Mouse (Mus musculus) liver, postnatal 0 days (tissue): Measurements from ENCODE around the gene Hspa2. TPM values are rescaled to one million over a fixed set of nuclear protein-coding genes. Genes with fewer than 3 reads are reported as not detected.
A peak's percentile ranks its signal among the peaks of the same experiment; 100 is the strongest.

Experiments
- ATAC-seq: fragments of 200-750 bp; cut with Nextera tagmentation; 2 replicates; pipeline ENCODE4 v1.8.0; 2017; ENCODE audit warnings: mild to moderate bottlenecking, moderate library complexity
- DNase-seq: peaks from one replicate; pipeline ENCODE4 v3.0.0-alpha.2; 2016
- H3K27ac ChIP-seq: fragments of 300-500 bp; sonication (generic); 2 replicates; pipeline ENCODE4 v1.5.1; 2014; ENCODE audit warnings: antibody characterized with exemption, moderate library complexity, mild to moderate bottlenecking, low read depth
- H3K27me3 ChIP-seq: fragments of 300-500 bp; sonication (generic); 2 replicates; pipeline ENCODE4 v1.6.1; 2014; ENCODE audit warnings: low read length, control low read depth, mixed read lengths; ENCODE audit not compliant: insufficient read depth
- H3K36me3 ChIP-seq: fragments of 300-500 bp; sonication (generic); replicated peaks from 2 replicates; pipeline ENCODE4 v1.6.1; 2014; ENCODE audit warnings: mild to moderate bottlenecking, control low read depth, low read length, moderate library complexity, mixed read lengths; ENCODE audit not compliant: insufficient read depth
- H3K4me1 ChIP-seq: fragments of 300-500 bp; sonication (generic); 2 replicates; pipeline ENCODE4 v1.6.1; 2014; ENCODE audit warnings: antibody characterized with exemption, mild to moderate bottlenecking, control low read depth; ENCODE audit not compliant: insufficient read depth
- H3K4me2 ChIP-seq: fragments of 300-500 bp; sonication (generic); 2 replicates; pipeline ENCODE4 v1.6.1; 2014; ENCODE audit warnings: low read depth, mild to moderate bottlenecking, low read length, moderate library complexity, mixed read lengths
- H3K4me3 ChIP-seq: fragments of 300-500 bp; sonication (generic); 2 replicates; pipeline ENCODE4 v1.5.1; 2014; ENCODE audit warnings: low read depth, low read length
- H3K9ac ChIP-seq: fragments of 300-500 bp; sonication (generic); replicated peaks from 2 replicates; pipeline ENCODE4 v1.6.1; 2014; ENCODE audit warnings: mild to moderate bottlenecking, moderate library complexity
- H3K9me3 ChIP-seq: fragments of 300-500 bp; sonication (generic); 2 replicates; pipeline ENCODE4 v1.6.1; 2016; ENCODE audit warnings: mild to moderate bottlenecking, control low read depth, low read length, mixed read lengths
- CTCF ChIP-seq: sonication (generic); IDR thresholded peaks from 2 replicates; pipeline ENCODE4 v1.5.1; 2016; ENCODE audit warnings: antibody characterized with exemption, low read depth
- EP300 ChIP-seq: IDR thresholded peaks from 2 replicates; pipeline ENCODE4 v1.6.1; 2016; ENCODE audit warnings: antibody characterized with exemption, low read depth, mild to moderate bottlenecking
- WGBS: fragments of 180-500 bp; shearing (Covaris S2); extraction: QIAGEN DNeasy Blood & Tissue Kit; methylation state at CpG from one replicate; pipeline ENCODE4 v1.1.7; 2014; ENCODE audit not compliant: insufficient replicate concordance; 5-methylcytosine and 5-hydroxymethylcytosine counted together
- polyA plus RNA-seq: library from polyadenylated mRNA; unstranded; fragments of >200 nt; fragmentation: Nextera tagmentation; extraction: Ambion mirVana; gene quantifications from 2 replicates; pipeline ENCODE4 v1.2.1, GENCODE M21; 2015

Gene Hspa2
- polyA plus RNA-seq, 1 experiment from 2014 or later = 2.5 TPM

DNA sequence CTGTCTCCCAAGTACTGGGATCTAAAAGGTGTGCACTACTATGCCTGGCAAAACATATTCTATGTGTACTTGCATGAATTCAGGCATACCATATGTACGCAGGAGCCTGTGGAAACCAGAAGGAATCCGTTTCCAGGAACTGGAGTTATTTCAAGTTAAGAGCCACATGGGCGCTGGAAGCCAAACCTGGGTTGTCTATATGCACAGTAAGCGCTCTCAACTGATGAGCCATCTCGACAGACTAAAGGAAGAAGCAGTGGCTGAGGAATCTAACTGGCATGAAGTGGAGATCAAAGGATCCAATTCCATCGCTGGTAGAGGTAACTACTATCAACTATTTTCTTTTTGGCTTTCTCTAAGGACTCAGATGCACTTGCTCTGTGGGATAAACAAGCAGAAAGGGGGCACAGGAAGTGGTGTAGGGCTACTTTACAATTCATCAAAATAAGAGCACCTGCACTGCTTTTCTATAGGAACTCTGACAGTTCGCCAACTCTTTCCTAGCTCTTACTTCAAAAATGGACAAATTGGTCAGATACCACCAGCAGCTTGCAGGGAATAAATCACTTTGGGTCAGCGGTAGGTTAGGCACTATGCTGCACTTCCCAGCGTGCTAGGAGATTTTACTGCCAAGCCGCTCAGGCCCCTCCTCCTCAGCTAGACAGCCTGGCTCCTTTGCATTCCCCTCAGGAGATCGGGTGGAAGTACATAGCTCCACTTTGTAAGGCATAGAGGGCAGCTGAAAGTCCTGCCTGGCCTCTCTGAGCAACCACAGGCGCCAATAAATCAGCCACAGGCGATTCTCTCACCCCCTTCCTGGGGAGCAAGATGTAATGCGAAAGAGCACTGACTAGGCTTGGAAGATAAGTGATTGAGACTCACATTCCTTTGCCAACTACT is 36.6 kb upstream of the Hspa2 start:
- DNase-seq = no peak

DNA sequence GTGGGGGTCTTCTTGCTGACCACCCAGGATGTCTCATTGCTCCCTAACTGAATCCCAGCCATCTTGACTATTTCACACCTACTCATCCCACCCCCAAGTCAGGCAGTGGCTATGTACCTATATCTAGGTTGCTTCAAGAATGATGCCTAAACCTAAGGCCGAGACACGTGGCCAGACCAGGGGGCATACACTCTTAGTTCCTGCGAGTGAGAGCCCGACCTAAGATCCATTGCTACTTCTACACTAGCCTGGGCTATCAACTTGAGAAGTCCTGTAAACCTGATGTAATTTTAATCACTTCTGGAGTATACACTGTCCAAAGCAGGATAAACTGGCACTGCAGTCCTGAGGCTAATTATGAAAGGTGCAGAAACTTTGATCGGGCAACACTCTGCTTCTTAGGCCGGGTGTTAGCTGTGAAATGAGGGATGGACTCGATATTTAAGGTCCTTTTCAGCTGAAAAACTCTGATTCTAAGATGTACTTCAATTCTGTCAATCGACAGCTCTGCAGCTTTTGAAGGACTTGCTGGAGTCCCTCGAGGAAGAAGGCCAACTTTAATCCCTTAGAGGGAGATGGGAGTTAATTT is 35.7 kb upstream of the Hspa2 start:
- WGBS = 13% methylated on average over 9 of the region's 9 CpGs
- peak overlapping the region; percentile 95 for H3K4me3 ChIP-seq
- peak overlapping the region; percentile 98 for H3K9ac ChIP-seq
- H3K4me2 ChIP-seq = peak overlapping the region; percentile 96
- ATAC-seq (no peak), DNase-seq (no peak)
- H3K9me3 ChIP-seq = no peaks in the 10 kb centered on the region
- TF ChIP-seq EP300 = no peak
- no peak for TF ChIP-seq CTCF
- H3K27ac ChIP-seq = peak overlapping the region; percentile 100
- no peaks in the 10 kb centered on the region for H3K27me3 ChIP-seq
- H3K4me1 ChIP-seq = peaks cover 35% of the 10 kb centered on the region
- H3K36me3 ChIP-seq = no peaks in the 10 kb centered on the region

More for the DNA sequence above, 36.6 kb upstream of the Hspa2 start:
- no peak for TF ChIP-seq EP300
- no peak for TF ChIP-seq CTCF
- no peaks in the 10 kb centered on the region for H3K27me3 ChIP-seq
- peaks cover 35% of the 10 kb centered on the region for H3K4me1 ChIP-seq
- ATAC-seq = no peak
- H3K4me2 ChIP-seq = peak overlapping the region; percentile 96
- no peaks in the 10 kb centered on the region for H3K36me3 ChIP-seq
- H3K9me3 ChIP-seq = no peaks in the 10 kb centered on the region
- H3K4me3 ChIP-seq = peak overlapping the region; percentile 95
- WGBS = 23% methylated on average over 14 of the region's 14 CpGs
- H3K9ac ChIP-seq = peak overlapping the region; percentile 98
- peak overlapping the region; percentile 100; the same call in 1 of the 2 replicates for H3K27ac ChIP-seq

DNA sequence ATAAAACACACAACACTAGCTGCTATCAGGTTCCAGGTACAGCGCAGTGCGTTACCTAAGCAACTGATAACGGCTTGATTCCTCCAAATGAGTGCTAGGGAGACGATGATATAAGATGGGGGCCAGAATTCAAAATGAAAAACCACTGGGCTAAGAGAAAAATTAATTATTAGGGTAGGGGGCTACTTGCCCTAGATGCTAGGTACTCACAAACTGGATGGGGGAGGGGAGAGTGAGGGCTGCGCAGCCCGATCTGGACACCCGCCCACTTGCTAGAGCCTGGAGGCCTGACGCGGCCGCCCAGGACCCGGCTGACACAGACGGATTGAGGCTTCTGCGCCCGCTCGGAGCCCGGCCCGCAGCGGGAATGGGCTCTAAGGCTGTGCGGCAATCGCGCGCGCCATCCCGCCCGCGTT is 35.2 kb upstream of the Hspa2 start:
- Histone ChIP-seq H3K9me3 (no peaks in the 10 kb centered on the region), H3K36me3 (no peaks in the 10 kb centered on the region), H3K4me3 (peak overlapping the region; percentile 95), H3K4me2 (peak overlapping the region; percentile 96), H3K27ac (peak overlapping the region; percentile 100), H3K27me3 (no peaks in the 10 kb centered on the region), H3K9ac (peak overlapping the region; percentile 98), H3K4me1 (peaks cover 32% of the 10 kb centered on the region)
- DNase-seq (no peak), ATAC-seq (peak; percentile 24)
- TF ChIP-seq CTCF (no peak), EP300 (no peak)
- WGBS = 2% methylated on average over 26 of the region's 26 CpGs

DNA sequence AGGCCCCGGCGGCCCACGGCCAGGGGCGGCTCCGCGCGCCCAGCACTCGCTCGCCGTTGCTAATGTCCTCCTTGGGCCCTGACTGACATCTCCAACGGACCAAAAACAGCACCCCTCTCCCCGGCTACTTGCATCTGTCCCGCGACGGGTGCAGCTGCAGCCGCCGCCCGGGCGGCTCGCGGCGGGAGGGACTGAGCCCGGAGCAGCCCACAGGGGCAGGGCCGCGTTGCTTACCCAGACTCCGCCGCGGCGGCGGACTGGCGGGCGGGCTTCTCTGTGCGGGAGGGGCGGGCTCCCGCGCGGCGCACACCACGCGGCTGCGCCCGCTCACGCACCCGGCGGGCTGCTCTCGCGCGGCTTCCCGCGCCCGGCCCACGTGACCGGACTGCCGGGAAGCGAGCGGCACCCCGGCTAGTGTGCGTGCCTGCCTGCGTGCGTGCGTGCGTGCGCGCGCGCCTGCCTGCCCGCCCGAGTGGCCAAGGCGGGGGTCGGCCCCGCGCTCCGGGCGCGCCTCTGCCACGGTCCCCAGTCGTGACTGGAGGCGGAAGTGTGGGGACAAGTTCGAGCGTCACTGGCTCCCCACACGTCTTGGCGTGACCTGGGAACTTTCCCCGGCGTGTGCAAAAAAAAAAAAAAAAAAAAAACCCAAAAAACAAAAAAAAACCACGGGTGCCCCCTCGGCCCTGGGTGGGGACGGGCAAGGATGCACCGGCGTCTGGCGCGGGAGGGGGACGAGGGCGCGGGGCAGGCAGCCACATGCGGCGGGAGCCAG is 34.6 kb upstream of the Hspa2 start, which contains the start of gene Zbtb25:
Zbtb25 (minus strand) TSS at position 397 of the 772 bp plus-strand sequence.
- ATAC-seq (peak; percentile 86), DNase-seq (peak; percentile 91)
- peak within 1 kb of the TSS; percentile 96 for H3K4me2 ChIP-seq
- peaks cover 32% of the 10 kb centered on the region for H3K4me1 ChIP-seq
- H3K27me3 ChIP-seq = no peaks in the 10 kb centered on the region
- peak within 1 kb of the TSS; percentile 95 for H3K4me3 ChIP-seq
- WGBS = 0% methylated on average over 54 of the region's 96 CpGs
- H3K27ac ChIP-seq = peak within 1 kb of the TSS; percentile 100
- TF ChIP-seq CTCF = no peak
- no peak for TF ChIP-seq EP300
- H3K36me3 ChIP-seq = no peaks in the 10 kb centered on the region
- peak within 1 kb of the TSS; percentile 98 for H3K9ac ChIP-seq
- H3K9me3 ChIP-seq = no peaks in the 10 kb centered on the region

DNA sequence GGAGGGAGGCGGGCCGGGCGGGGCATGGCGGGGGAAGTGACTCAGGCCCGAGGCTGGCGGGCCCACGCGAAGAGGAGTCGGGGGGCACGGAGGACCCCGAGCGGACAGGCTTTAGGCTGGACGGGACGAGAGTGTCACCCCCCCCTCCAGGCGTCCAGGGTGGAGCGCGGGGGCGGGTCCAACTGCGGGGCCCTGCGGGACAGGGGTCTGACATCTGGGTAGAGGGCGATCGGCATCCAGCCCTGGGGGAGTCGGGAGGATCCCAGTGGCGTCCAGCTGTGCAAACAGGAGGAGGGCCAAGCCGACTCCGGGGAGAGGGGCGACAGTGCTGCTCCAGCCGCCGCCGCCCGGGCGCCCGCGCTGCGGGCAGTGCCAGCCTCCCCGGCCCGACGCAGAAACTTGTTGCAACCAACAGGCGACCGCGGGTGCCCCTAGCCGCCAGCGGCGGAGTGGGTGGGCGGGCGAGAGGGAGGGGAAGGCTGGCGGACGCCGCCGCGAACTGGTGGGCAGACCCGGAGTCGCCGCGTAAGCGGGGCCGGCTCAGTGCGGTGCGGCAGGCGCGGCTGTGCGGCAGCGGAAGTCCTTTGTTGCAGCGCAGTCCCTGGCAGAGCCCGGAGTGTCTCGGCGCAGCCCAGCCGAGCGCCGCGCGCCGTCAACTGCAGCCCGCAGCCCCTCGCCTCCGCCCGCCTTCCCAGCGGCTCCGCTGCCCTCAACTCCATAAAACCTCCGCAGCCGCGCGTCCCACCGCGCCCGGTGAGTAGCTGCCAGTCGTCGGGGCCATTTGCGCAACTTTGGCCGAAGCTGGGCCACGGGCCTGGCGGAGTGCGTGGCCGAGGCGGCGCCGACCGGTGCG is 33.8 kb upstream of the Hspa2 start, which contains the start of gene Zbtb1:
Zbtb1 (plus strand) TSS at position 289 of the 853 bp plus-strand sequence.
- Histone ChIP-seq H3K36me3 (no peaks in the 10 kb centered on the region), H3K9me3 (no peaks in the 10 kb centered on the region), H3K4me2 (peak within 1 kb of the TSS; percentile 96), H3K27ac (peak within 1 kb of the TSS; percentile 100), H3K4me1 (peaks cover 32% of the 10 kb centered on the region), H3K27me3 (no peaks in the 10 kb centered on the region), H3K9ac (peak within 1 kb of the TSS; percentile 98), H3K4me3 (peak within 1 kb of the TSS; percentile 95)
- WGBS = under 1% methylated on average over 78 of the region's 99 CpGs
- DNase-seq (peak; percentile 86), ATAC-seq (peak; percentile 44)
- TF ChIP-seq CTCF (0 out of 2 replicates have a peak, but pooled peaks have one; percentile 12), EP300 (no peak)
